Mouse (Mus musculus): Measurements from ENCODE around the gene Slc22a12.

DNA sequence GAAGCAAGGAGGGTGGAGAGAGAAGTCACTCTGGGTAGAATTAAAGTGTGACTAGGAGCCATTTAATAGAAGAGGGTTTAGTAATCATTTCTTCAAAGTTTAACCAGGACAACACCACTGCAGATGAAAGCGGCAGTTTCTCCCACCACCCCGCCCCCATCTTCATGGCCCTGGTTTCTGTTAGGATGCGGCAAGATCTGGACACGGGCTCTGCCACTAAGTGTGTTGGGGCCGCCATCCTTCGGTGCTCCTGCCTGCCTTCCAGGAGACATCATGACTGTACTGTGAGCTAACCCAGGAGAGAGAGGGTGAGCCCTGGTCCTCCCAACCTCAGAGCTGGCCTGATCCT is 177 bp upstream of the Slc22a12 start:
- TF ChIP-seq POLR2A (IDR thresholded peaks at IDR 0.05; ENCODE audit: insufficient read depth, low read depth, low read length) (no peak), CTCF (IDR thresholded peaks at IDR 0.05; ENCODE audit: insufficient read depth, low read depth, low read length) (no peak)

Measured in olfactory bulb, adult 2 months (tissue).